ENCODE assay signal across 11 mouse cellular contexts in the genomic region with DNA sequence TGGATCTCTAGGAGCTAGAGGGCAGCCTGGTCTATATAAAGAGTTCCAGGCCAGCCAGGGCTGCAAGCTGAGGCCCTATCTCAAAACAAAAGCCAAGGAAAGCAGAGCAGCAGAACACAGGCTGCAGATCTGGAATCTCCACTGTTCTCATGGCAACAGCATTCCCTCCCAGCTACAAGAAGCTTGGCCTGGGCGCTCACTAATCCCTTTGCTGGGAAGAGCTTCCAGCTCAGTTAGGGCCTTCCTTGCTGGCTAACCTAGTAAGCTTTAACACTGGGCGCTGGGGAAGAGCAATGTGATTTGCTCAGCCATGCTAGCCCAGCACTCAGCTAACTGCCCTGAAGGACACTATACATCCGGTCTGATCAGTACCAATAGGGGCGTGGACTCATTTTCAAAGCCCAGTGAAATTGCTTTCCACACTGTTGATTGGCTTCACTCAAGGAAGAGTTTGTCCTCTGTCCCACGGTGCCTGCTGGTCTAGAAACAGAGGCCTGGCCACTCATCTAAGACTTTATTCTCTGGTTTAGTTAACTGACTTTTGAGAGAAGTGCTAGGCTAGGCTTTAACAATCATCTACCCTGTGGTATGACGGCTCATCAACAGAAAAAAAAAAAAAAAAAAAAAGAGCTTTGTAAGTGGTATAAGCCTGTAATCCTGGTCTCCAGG.
DNase-seq lines count a peak whose midpoint lies in the region; ATAC-seq and TF ChIP-seq lines count a peak whose summit lies in the region.
"Had no signal": no experiment of that assay in that cellular context is flagged by ENCODE, and none has a peak within 500 bp of the region (broad histone marks: within the 10 kb centered on the region; RNA-seq: fewer than 3 reads in every experiment).

No protein-coding gene starts in this region.

- H3K9me3 ChIP-seq in ES-E14 (ENCODE audit: control insufficient read depth, insufficient read depth, low read depth, low read length), result no peaks in the 10 kb centered on the region
- no peaks in the 10 kb centered on the region for H3K9me3 ChIP-seq in hindbrain, embryonic 16.5 days (ENCODE audit: control insufficient read depth, low read length)
- no peaks in the 10 kb centered on the region for H3K9me3 ChIP-seq in midbrain, embryonic 13.5 days

- H3K36me3 ChIP-seq in ES-E14 (ENCODE audit: control insufficient read depth, insufficient read depth, low read length, poor library complexity, severe bottlenecking), result peaks cover 5% of the 10 kb centered on the region; the same call in 1 of the 2 replicates
- H3K36me3 ChIP-seq in hindbrain, embryonic 16.5 days (ENCODE audit: control insufficient read depth, insufficient read depth, low read length), result no peaks in the 10 kb centered on the region
- peaks cover 13% of the 10 kb centered on the region for H3K36me3 ChIP-seq in midbrain, embryonic 13.5 days

- H3K4me1 ChIP-seq in ES-E14 (ENCODE audit: control insufficient read depth in 2 of 2, insufficient read depth in 2 of 2, low read length in 2 of 2, poor library complexity in 1 of 2), result no peaks in the 10 kb centered on the region; a peak in 1 of 4 replicates
- H3K4me1 ChIP-seq in hindbrain, embryonic 16.5 days (ENCODE audit: control insufficient read depth, insufficient read depth, low read depth, low read length), result peaks cover 6% of the 10 kb centered on the region
- peaks cover 23% of the 10 kb centered on the region for H3K4me1 ChIP-seq in midbrain, embryonic 13.5 days (replicated peaks)

- H3K4me3 ChIP-seq in ES-E14 (ENCODE audit: insufficient read depth in 1 of 2, low read depth in 1 of 2, low read length in 2 of 2, poor library complexity in 1 of 2, severe bottlenecking in 1 of 2), result no peak overlapping the region
- H3K4me3 ChIP-seq in hindbrain, embryonic 16.5 days (ENCODE audit: low read length), result no peak overlapping the region
- H3K4me3 ChIP-seq in midbrain, embryonic 13.5 days (replicated peaks), result no peak overlapping the region
- H3K4me3 ChIP-seq: limb, embryonic 12.5 days; myocyte had no signal

- H3K27me3 ChIP-seq in hindbrain, embryonic 16.5 days (replicated peaks; ENCODE audit: control insufficient read depth, insufficient read depth, low read length), result no peaks in the 10 kb centered on the region
- no peaks in the 10 kb centered on the region for H3K27me3 ChIP-seq in midbrain, embryonic 13.5 days
- H3K27me3 ChIP-seq: limb, embryonic 12.5 days had no signal

- in situ Hi-C loops in ES-E14 (cut with MboI; ENCODE audit: low sequenced_read_pairs in 2 of 2, unreplicated experiment in 2 of 2), result no loop called here

- DNase-seq in cerebellum, postnatal 10 days, result peak; percentile 66 to 72
- DNase-seq in cerebellum, postnatal 4 days (ENCODE audit: low spot score in 2 of 2), result no peak
- no peak for DNase-seq in ES-E14 (ENCODE audit: low read depth, low spot score)
- no peak for DNase-seq in spleen, adult 18-20 months
- no peak for DNase-seq in cerebellum, adult 9-10 months
- DNase-seq: gastrocnemius, postnatal 36 days had no signal

- peak; percentile 68 for ATAC-seq in hindbrain, embryonic 16.5 days
- ATAC-seq in midbrain, embryonic 13.5 days, result peak; percentile 50; the same call in 1 of the 2 replicates
- ATAC-seq in erythroblast, adult 5-6 weeks (replicated peaks; ENCODE audit: low FRiP score, poor library complexity, severe bottlenecking), result no peak

- H3K27ac ChIP-seq in ES-E14 (ENCODE audit: insufficient read depth, low read depth, low read length, poor library complexity, severe bottlenecking), result no peak overlapping the region
- H3K27ac ChIP-seq in hindbrain, embryonic 16.5 days (ENCODE audit: low read depth, low read length), result no peak overlapping the region; the same call in 1 of the 2 replicates
- peak overlapping the region; percentile 44; the same call in 1 of the 2 replicates for H3K27ac ChIP-seq in midbrain, embryonic 13.5 days
- H3K27ac ChIP-seq: limb, embryonic 12.5 days had no signal

- H3K9ac ChIP-seq in ES-E14 (ENCODE audit: insufficient read depth, low read depth, low read length, poor library complexity, severe bottlenecking), result no peak overlapping the region
- H3K9ac ChIP-seq in hindbrain, embryonic 16.5 days (ENCODE audit: low read depth, low read length), result no peak overlapping the region
- no peak overlapping the region for H3K9ac ChIP-seq in midbrain, embryonic 13.5 days (replicated peaks)
- H3K9ac ChIP-seq: limb, embryonic 12.5 days had no signal

- 60% methylated on average over 6 of the region's 6 CpGs for WGBS in hindbrain, embryonic 16.5 days
- 34% methylated on average over 6 of the region's 6 CpGs for WGBS in midbrain, embryonic 13.5 days

- H3K4me2 ChIP-seq in hindbrain, embryonic 16.5 days (ENCODE audit: low read length), result no peak overlapping the region
- H3K4me2 ChIP-seq in midbrain, embryonic 13.5 days (replicated peaks), result no peak overlapping the region
- H3K4me2 ChIP-seq: limb, embryonic 12.5 days had no signal

TF ChIP-seq in ES-E14, 5 proteins besides CTCF, POLR2A, EP300 and RAD21:
- TF ChIP-seq HCFC1 (IDR thresholded peaks at IDR 0.05; ENCODE audit: borderline replicate concordance, insufficient read depth, low read length) (no peak), ZNF384 (IDR thresholded peaks at IDR 0.05; ENCODE audit: low read depth, low read length) (0 out of 2 replicates have a peak, but pooled peaks have one; percentile 72), MAFK (IDR thresholded peaks at IDR 0.05; ENCODE audit: insufficient read depth, low read depth, low read length) (no peak)

Comparison
In these comparisons a context has a peak if more than half of its experiments do, and no peak if none do; other contexts are left out.
1. DNase-seq: peak in cerebellum, postnatal 10 days (2 of 2); none in cerebellum, postnatal 4 days (0 of 2), ES-E14 (single experiment), spleen, adult 18-20 months (0 of 2) and cerebellum, adult 9-10 months (single experiment).